Mouse (Mus musculus): Measurements from ENCODE around the gene Coq6.
"Not testable (repeated sequence)": the region's sequence is repeated elsewhere in the genome, so short reads cannot be mapped to it uniquely, and the experiment has no call there.

Gene Coq6

DNA sequence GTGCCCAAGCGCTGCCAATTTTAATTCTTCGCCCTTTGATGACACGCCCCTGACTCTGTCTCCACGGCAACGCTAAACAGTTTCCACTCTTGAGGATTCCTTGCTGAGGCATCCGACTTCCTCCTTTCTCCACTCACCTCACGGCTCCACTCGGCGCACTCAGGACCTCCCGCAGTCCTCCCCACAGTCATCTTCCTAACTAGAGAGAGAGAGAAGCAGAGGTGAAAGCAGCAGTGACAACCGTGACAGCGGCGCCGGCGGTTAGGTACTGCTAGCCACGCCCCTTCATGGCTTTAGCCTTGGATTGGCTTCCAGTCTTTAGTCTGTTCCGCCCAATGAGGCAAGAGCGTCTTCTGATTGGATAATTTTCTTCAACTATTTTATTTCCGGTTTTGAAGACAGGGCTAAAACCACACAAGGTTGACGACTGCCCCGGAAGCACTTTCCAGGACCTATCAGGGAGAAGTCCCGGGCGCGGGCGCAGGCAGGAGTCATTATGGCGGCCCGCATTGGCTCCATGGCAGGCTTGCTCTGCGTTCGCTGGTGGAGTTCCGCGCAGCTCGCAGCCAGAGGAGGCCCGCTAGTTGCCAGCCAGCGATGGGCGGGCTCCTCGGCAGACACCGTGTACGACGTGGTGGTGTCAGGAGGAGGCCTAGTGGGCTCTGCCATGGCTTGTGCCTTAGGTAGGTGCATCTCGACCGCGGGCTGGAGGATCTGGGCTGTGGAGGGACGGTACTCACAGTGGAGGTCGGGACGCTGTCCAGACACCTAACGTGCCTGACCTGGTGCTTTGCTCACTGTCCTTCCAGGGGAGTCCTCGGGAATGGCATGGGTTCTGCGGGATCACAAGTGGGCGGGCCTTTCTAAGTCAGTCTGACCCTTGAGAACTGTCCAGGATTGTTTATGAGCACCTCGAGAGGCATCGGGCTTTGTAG lies at the start of gene Coq6, which contains the start of gene Fam161b:
Gene Coq6, plus strand, starts transcription at position 103 of the 935 bp plus-strand sequence.
Gene Fam161b, minus strand, starts transcription at position 279 of the 935 bp plus-strand sequence.
- DNase-seq (ENCODE audit: low spot score): peak; percentile 98

GRCm38 (mm10) chr12:84316006-84316405 lies 45.5 kb upstream of the Coq6 start:
- no peak for DNase-seq (ENCODE audit: low spot score)

DNA sequence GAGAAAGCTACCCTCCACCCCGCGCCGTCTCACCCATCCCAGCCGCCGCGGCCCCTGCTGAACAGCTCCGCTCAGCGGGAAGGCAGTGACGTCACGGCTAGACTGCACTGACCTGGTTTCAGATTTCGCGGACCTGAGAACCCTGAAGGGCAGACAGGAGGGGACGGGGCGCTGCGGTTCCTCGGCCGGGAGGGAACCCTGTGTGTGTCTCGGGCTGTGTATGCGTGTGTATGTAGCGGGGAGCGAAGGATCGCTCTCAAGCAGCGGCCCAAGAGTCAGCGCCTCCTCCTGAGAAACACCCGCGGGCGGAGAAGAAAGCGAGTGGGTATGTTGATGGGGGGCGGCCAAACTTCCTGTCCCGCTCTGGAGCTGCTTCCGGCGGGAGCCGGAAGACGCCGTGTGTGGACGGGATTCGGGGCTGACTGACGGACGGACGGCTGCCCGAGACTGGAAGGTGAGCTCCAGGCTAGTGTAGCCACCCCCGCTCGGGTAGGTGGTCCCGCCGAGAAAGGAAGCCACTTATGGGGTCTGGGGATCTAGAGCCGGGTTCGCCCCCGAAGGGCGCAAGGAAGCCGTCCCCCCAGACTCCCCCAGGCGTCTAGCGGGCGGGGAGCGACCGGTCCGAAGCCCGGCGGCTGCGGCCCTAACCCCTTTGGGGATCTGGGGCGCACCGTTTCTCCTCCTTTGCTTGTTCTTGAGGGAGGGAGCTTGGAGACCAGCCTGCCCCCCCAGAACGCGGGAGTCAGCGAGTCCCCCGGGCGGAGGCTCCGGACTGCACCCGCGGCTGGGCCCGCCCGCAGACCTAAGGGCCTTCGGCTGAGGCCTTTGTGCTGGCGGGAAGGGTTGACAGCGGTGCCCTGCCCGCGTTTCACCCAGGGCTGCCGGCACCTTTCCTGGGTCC lies 44.5 kb upstream of the Coq6 start, which contains the start of gene Zfp410:
Gene Zfp410, plus strand, starts transcription at position 132 of the 901 bp plus-strand sequence.
- DNase-seq (ENCODE audit: low spot score): peak; percentile 97

DNA sequence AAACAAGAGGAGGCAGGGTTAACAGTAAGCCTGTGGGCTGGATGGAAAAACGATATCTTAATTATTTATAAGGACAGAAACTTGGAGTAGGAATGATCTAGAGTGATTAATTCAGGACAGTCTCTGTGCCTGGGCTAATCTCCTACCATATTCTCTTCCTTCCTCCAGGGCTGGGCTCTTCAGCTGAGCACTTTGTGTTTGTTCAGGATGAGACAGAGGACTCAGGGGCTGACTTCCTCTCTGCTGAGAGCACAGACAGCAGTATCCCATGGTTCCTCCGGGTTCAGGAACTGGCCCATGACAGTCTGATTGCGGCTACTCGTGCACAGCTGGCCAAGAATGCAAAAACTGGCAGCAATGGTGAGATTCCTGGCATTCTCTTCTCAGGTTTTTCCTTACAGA lies 34.3 kb upstream of the Coq6 start:
- DNase-seq (ENCODE audit: low spot score): no peak

- no peak for DNase-seq (ENCODE audit: low spot score)
Measured at GRCm38 (mm10) chr12:84336963-84337625, 24.4 kb upstream of the Coq6 start.

GRCm38 (mm10) chr12:84347192-84347591 lies 14.3 kb upstream of the Coq6 start:
- DNase-seq (ENCODE audit: low spot score): peak; percentile 73

DNA sequence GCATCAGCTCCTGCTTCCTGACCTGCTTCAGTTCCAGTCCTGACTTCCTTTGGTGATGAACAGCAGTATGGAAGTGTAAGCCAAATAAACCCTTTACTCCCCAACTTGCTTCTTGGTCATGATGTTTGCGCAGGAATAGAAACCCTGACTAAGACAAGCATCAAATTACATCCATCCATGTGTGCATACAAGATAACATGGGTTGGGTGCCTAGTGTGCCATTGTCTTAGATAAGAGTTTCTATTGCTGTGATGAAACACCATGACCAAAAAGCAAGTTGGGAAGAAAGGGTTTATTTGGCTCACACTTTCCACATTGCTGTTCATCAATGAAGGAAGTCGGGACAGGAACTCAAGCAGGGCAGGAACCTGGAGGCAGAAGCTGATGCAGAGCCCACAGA lies 2.8 kb upstream of the Coq6 start:
- DNase-seq (ENCODE audit: low spot score): not testable (repeated sequence)

GRCm38 (mm10) chr12:84362872-84363271 lies 1.4 kb downstream of the Coq6 start:
- DNase-seq (ENCODE audit: low spot score): no peak

GRCm38 (mm10) chr12:84364291-84364690 lies 2.8 kb downstream of the Coq6 start:
- no peak for DNase-seq (ENCODE audit: low spot score)

GRCm38 (mm10) chr12:84365137-84365536 lies 3.7 kb downstream of the Coq6 start:
- DNase-seq (ENCODE audit: low spot score): no peak

DNA sequence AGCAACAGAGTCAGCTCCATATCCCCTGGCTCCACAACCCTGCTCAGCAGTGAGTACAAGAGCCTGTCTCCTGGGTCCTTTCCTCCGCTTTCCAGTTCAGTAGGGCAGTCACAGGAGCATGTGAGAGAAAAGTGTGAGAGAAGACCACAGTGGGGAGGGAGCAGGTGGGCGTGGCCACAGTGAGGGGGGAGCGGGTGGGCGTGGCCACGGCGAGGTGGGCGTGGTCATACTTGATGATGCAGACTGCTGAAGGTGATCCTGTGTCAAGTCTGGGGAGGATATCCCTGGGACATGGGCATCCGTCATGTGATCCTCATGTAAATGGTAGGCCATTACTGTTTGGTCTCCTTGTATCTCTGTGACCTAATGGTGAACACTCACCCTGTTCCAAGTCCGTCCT lies 5.5 kb downstream of the Coq6 start:
- DNase-seq (ENCODE audit: low spot score): no peak

DNA sequence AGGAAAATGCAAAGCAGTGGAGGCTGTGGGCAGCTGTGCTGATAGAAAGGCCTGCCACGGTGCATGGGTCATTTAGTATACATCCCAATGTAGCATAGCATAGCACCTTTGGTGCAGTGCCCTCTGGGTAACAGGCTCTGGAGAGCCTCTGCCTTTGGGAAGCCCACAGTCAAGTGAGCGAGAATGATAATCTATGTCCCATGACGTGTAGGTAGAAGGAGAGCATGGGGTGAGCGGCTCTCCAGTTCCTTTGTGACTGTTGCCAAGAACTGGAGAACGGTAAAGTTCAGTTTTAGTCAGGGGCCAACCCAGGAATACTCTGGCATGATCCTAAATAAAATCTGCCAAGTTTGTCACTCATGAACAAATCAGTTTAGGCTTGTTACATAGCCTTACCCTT lies 10.2 kb downstream of the Coq6 start:
- no peak for DNase-seq (ENCODE audit: low spot score)

- no peak for DNase-seq (ENCODE audit: low spot score)
Measured at GRCm38 (mm10) chr12:84373831-84374481, 12.5 kb downstream of the Coq6 start.

DNA sequence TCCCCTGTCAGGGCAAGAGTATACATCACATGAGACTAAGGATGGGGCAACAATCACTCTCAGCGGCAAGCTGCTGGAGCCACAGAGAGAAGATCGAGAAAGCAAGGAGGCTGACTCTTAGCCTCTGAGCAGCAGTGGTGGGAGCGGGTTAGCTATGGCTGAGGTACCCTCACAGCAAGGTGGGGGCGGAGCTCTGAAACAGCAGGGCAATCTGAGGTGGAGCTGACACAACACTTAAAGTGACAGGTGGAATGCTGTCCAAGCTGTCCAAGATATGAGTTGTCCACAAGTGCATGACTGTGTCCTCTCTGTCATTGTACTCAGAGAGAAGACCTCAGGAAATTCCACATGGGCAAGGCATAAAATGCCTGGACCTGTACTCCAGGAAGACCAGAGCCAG lies 20.9 kb downstream of the Coq6 start:
- DNase-seq (ENCODE audit: low spot score): no peak

GRCm38 (mm10) chr12:84384644-84385081 lies 23.2 kb downstream of the Coq6 start:
- no peak for DNase-seq (ENCODE audit: low spot score)

DNA sequence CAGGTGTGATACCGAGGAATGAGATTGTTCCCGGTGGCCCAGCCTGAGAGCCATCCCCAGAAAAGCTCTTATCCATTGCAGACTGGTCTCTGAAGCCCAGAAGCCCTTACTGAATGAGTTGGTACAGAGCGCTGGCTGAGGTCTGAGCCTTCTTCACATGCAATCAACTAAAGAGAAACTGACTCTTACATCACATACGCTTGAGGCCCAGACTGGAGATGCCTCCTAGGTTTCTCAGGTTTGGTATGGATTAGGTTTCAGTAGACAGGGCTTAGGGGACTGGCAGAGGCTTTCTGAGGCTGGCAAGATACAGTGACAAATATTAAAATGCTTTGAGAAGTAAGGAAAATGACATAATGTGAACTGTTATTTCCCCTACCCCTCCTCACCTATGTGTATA lies 24.0 kb downstream of the Coq6 start:
- DNase-seq (ENCODE audit: low spot score): no peak

DNA sequence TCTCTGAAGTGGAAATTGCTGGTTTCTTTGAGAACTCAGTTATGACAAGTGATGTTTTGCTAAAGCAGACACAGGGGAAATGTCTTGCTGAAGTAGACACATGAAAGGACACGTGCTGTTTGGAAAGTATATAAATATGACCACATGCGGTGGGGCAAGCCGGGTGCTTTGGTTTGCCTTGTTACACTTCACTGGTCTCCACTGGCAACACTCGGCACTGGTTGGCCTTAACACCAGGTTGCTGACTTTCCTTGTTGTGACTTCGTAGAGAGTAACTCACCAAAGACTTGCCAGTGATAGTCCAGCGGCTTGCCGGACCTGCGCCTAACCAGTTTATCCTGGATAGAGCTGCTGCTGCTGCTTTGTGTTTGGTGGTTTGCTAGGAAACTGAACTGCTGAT lies 26.6 kb downstream of the Coq6 start:
- no peak for DNase-seq (ENCODE audit: low spot score)

GRCm38 (mm10) chr12:84388774-84389400 lies 27.4 kb downstream of the Coq6 start:
- no peak for DNase-seq (ENCODE audit: low spot score)

GRCm38 (mm10) chr12:84390336-84390735 lies 28.9 kb downstream of the Coq6 start:
- DNase-seq (ENCODE audit: low spot score): no peak

DNA sequence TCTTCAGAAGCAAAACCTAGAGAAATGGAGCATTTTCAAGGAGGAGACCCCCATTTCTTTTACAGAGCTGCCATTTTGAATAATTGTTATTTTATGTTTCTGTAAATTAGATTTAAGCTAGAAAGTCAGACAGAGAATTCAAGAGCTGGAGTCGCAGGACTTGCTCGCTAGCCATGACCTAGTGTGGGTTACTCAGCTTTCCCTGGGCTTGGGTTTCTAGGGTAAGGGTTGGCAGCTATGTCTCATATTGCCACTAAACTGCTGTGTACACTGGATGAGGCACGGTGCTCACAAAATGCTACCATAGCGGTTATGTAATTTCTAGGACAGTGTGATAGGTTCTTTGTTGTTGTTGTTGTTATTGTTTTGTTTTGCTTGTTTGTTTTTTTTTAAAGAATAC lies 31.2 kb downstream of the Coq6 start:
- DNase-seq (ENCODE audit: low spot score): no peak

DNA sequence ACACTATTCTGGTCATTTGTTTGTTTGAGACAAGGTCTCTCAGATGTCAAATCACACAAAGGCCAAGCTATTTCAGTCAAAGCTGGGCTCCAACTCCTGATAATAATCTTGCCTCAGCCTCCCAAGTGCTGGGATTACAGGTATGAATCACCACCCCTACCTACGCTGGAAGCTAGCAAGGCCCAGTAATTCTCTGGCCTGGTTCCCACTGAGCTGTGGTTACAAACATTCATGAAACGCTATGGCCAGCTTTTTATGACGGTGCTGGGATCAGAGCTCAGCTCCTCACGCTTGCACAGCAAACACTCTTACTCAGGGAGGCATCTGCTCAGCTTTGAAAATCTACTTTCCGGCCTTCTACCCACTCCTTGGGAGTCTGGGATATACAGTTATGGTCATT lies 32.4 kb downstream of the Coq6 start:
- DNase-seq (ENCODE audit: low spot score): no peak
